Mouse (Mus musculus) forebrain, embryonic 10.5 days (tissue): ENCODE data around the gene Spata25. TPM values are rescaled to one million over a fixed set of nuclear protein-coding genes. Genes with fewer than 3 reads are reported as not detected.
A peak's percentile ranks its signal among the peaks of the same experiment; 100 is the strongest.

ENCODE experiments used
- DNase-seq: peaks from one replicate; pipeline ENCODE4 v3.0.0-alpha.2; 2017; ENCODE audit warnings: low spot score; ENCODE audit errors: extremely low spot score
- H3K27ac ChIP-seq: fragments of 300-500 bp; sonication (generic); 2 replicates; pipeline ENCODE4 v1.5.1; 2016; ENCODE audit warnings: mild to moderate bottlenecking
- H3K27me3 ChIP-seq: fragments of 300-500 bp; sonication (generic); 2 replicates; pipeline ENCODE4 v1.6.1; 2016; ENCODE audit warnings: mild to moderate bottlenecking; ENCODE audit not compliant: poor library complexity, severe bottlenecking
- H3K36me3 ChIP-seq: fragments of 300-500 bp; sonication (generic); replicated peaks from 2 replicates; pipeline ENCODE4 v1.6.1; 2016; ENCODE audit warnings: mild to moderate bottlenecking, moderate library complexity
- H3K4me1 ChIP-seq: fragments of 300-500 bp; sonication (generic); 2 replicates; pipeline ENCODE4 v1.6.1; 2016
- H3K4me3 ChIP-seq: fragments of 300-500 bp; sonication (generic); 2 replicates; pipeline ENCODE4 v1.5.1; 2016; ENCODE audit warnings: mild to moderate bottlenecking, moderate library complexity
- H3K9me3 ChIP-seq: fragments of 300-500 bp; sonication (generic); 2 replicates; pipeline ENCODE4 v1.6.1; 2016; ENCODE audit warnings: mild to moderate bottlenecking, moderate library complexity
- WGBS: fragments of 180-500 bp; shearing (Covaris S2); methylation state at CpG from one replicate; pipeline ENCODE4 v1.1.7; 2016; 5-methylcytosine and 5-hydroxymethylcytosine counted together
- polyA plus RNA-seq: library from polyadenylated mRNA; unstranded; fragments of >200 nt; fragmentation: Nextera tagmentation; extraction: Ambion mirVana; gene quantifications from 2 replicates; pipeline ENCODE4 v1.2.1, GENCODE M21; 2016

Gene Spata25
- polyA plus RNA-seq, 1 experiment from 2014 or later = 0.19 TPM

- no peak for DNase-seq
- H3K27me3 ChIP-seq = peaks cover 24% of the 10 kb centered on the region
- WGBS = 21% methylated on average over 7 of the region's 7 CpGs
- peak overlapping the region; percentile 88 for H3K27ac ChIP-seq
- H3K4me1 ChIP-seq = peaks cover 36% of the 10 kb centered on the region
- no peaks in the 10 kb centered on the region for H3K9me3 ChIP-seq
- peak overlapping the region; percentile 79 for H3K4me3 ChIP-seq
- H3K36me3 ChIP-seq = peaks cover 11% of the 10 kb centered on the region
These were observed 43.4 kb downstream of the Spata25 start for GRCm38 (mm10) chr2:164784869-164785420.

GRCm38 (mm10) chr2:164783926-164784581 lies 44.3 kb downstream of the Spata25 start:
- Histone ChIP-seq H3K4me3 (no peak overlapping the region), H3K9me3 (no peaks in the 10 kb centered on the region), H3K4me1 (peaks cover 35% of the 10 kb centered on the region), H3K27ac (no peak overlapping the region), H3K27me3 (peaks cover 24% of the 10 kb centered on the region), H3K36me3 (peaks cover 6% of the 10 kb centered on the region)
- WGBS = 74% methylated on average over 7 of the region's 7 CpGs
- DNase-seq = no peak

- Histone ChIP-seq H3K9me3 (no peaks in the 10 kb centered on the region), H3K36me3 (no peaks in the 10 kb centered on the region), H3K4me1 (peaks cover 27% of the 10 kb centered on the region), H3K4me3 (no peak overlapping the region), H3K27ac (no peak overlapping the region), H3K27me3 (peaks cover 21% of the 10 kb centered on the region)
- 70% methylated on average over 4 of the region's 4 CpGs for WGBS
- DNase-seq = no peak
These were observed 46.5 kb downstream of the Spata25 start for GRCm38 (mm10) chr2:164781876-164782275.

- H3K9me3 ChIP-seq = no peaks in the 10 kb centered on the region
- H3K36me3 ChIP-seq = no peaks in the 10 kb centered on the region
- no peak within 1 kb of the TSS for H3K4me3 ChIP-seq
- H3K4me1 ChIP-seq = peaks cover 5% of the 10 kb centered on the region; the same call in 1 of the 2 replicates
- H3K27ac ChIP-seq = no peak within 1 kb of the TSS
- H3K27me3 ChIP-seq = peaks cover 6% of the 10 kb centered on the region
- WGBS = 72% methylated on average over 8 of the region's 8 CpGs
- no peak for DNase-seq
These were observed 48.8 kb downstream of the Spata25 start, which contains the start of gene Tnnc2 for GRCm38 (mm10) chr2:164779481-164780086. Gene Tnnc2, minus strand, starts transcription at chr2:164779967.

- Histone ChIP-seq H3K4me1 (0 out of 2 replicates have a peak, but pooled peaks cover 5% of the 10 kb centered on the region), H3K4me3 (no peak overlapping the region), H3K9me3 (no peaks in the 10 kb centered on the region), H3K27ac (no peak overlapping the region), H3K27me3 (no peaks in the 10 kb centered on the region), H3K36me3 (peaks cover under 1% of the 10 kb centered on the region; the same call in 1 of the 2 replicates)
- DNase-seq = no peak
- WGBS = 85% methylated on average over 7 of the region's 7 CpGs
These were observed 49.5 kb downstream of the Spata25 start for GRCm38 (mm10) chr2:164778809-164779208.

GRCm38 (mm10) chr2:164778015-164778287 lies 50.4 kb downstream of the Spata25 start:
- H3K4me3 ChIP-seq = no peak overlapping the region

GRCm38 (mm10) chr2:164777246-164778014 lies 50.9 kb downstream of the Spata25 start:
- no peaks in the 10 kb centered on the region for H3K27me3 ChIP-seq
- no peak overlapping the region for H3K4me3 ChIP-seq
- H3K9me3 ChIP-seq = no peaks in the 10 kb centered on the region
- no peak overlapping the region for H3K27ac ChIP-seq
- DNase-seq = no peak
- H3K4me1 ChIP-seq = peaks cover 9% of the 10 kb centered on the region
- H3K36me3 ChIP-seq = peaks cover 14% of the 10 kb centered on the region
- WGBS = 87% methylated on average over 30 of the region's 30 CpGs

More at GRCm38 (mm10) chr2:164778015-164778287, 50.4 kb downstream of the Spata25 start:
- 92% methylated on average over 11 of the region's 11 CpGs for WGBS
- Histone ChIP-seq H3K27me3 (no peaks in the 10 kb centered on the region), H3K9me3 (no peaks in the 10 kb centered on the region), H3K36me3 (peaks cover 9% of the 10 kb centered on the region), H3K4me1 (peaks cover 9% of the 10 kb centered on the region; the same call in 1 of the 2 replicates), H3K27ac (no peak overlapping the region)
- DNase-seq = no peak

GRCm38 (mm10) chr2:164776801-164777200 lies 51.5 kb downstream of the Spata25 start:
- no peaks in the 10 kb centered on the region for H3K9me3 ChIP-seq
- 76% methylated on average over 17 of the region's 17 CpGs for WGBS
- H3K4me1 ChIP-seq = peaks cover 15% of the 10 kb centered on the region
- DNase-seq = no peak
- H3K4me3 ChIP-seq = no peak overlapping the region
- H3K27ac ChIP-seq = no peak overlapping the region
- H3K27me3 ChIP-seq = no peaks in the 10 kb centered on the region
- peaks cover 21% of the 10 kb centered on the region for H3K36me3 ChIP-seq

Other genes starting within 250 kb of the Spata25 start
- not detected in 2 replicates for gene Wfdc6a, start 243.1 kb downstream of the Spata25 start, polyA plus RNA-seq
- gene Eppin, start 234.9 kb downstream of the Spata25 start, polyA plus RNA-seq = not detected in 2 replicates
- not detected in 2 replicates for gene Wfdc6b, start 215.0 kb downstream of the Spata25 start, polyA plus RNA-seq
- gene Wfdc8, start 214.9 kb downstream of the Spata25 start, polyA plus RNA-seq = not detected in 2 replicates
- not detected in 2 replicates for gene Wfdc16, start 189.7 kb downstream of the Spata25 start, polyA plus RNA-seq
- gene Wfdc10, start 172.5 kb downstream of the Spata25 start, polyA plus RNA-seq = not detected in 2 replicates
- not detected in 2 replicates for gene Wfdc9, start 172.0 kb downstream of the Spata25 start, polyA plus RNA-seq
- gene Wfdc11, start 154.4 kb downstream of the Spata25 start, polyA plus RNA-seq = not detected in 2 replicates
- not detected in 2 replicates for gene Wfdc13, start 143.4 kb downstream of the Spata25 start, polyA plus RNA-seq
- not detected in 2 replicates for gene Spint4, start 130.0 kb downstream of the Spata25 start, polyA plus RNA-seq
- gene Spint5, start 113.2 kb downstream of the Spata25 start, polyA plus RNA-seq = not detected in 2 replicates
- gene Wfdc3, start 82.6 kb downstream of the Spata25 start, polyA plus RNA-seq = 0.61 and 1.0 TPM in 2 replicates
- 80.6 and 81.1 TPM in 2 replicates for gene Dnttip1, start 82.6 kb downstream of the Spata25 start, polyA plus RNA-seq
- 638 and 648 TPM in 2 replicates for gene Ube2c, start 58.6 kb downstream of the Spata25 start, polyA plus RNA-seq
- gene Tnnc2, start 48.6 kb downstream of the Spata25 start, polyA plus RNA-seq = not detected in 2 replicates
- 10.4 and 11.0 TPM in 2 replicates for gene Snx21, start 42.7 kb downstream of the Spata25 start, polyA plus RNA-seq
- gene Acot8, start 23.7 kb downstream of the Spata25 start, polyA plus RNA-seq = 15.3 and 16.3 TPM in 2 replicates
- gene Zswim3, start 23.4 kb downstream of the Spata25 start, polyA plus RNA-seq = 8.6 and 9.2 TPM in 2 replicates
- gene Zswim1, start 5.9 kb downstream of the Spata25 start, polyA plus RNA-seq = 25.5 and 25.9 TPM in 2 replicates
- 77.8 and 80.4 TPM in 2 replicates for gene Ctsa, start 4.3 kb upstream of the Spata25 start, polyA plus RNA-seq
- 3.9 and 4.5 TPM in 2 replicates for gene Neurl2, start 4.9 kb upstream of the Spata25 start, polyA plus RNA-seq
- 36.6 and 40.0 TPM in 2 replicates for gene Pltp, start 29.2 kb upstream of the Spata25 start, polyA plus RNA-seq
- 78.3 and 84.6 TPM in 2 replicates for gene Pcif1, start 50.8 kb upstream of the Spata25 start, polyA plus RNA-seq
- gene Zfp335, start 83.2 kb upstream of the Spata25 start, polyA plus RNA-seq = 16.0 and 16.6 TPM in 2 replicates
- gene Mmp9, start 112.2 kb upstream of the Spata25 start, polyA plus RNA-seq = 0.45 TPM in 1 of 2 replicates, not detected in the other
- gene Slc12a5, start 132.3 kb upstream of the Spata25 start, polyA plus RNA-seq = 0.92 and 0.93 TPM in 2 replicates
- 101 and 103 TPM in 2 replicates for gene Ncoa5, start 206.3 kb upstream of the Spata25 start, polyA plus RNA-seq
- 4.4 and 5.6 TPM in 2 replicates for gene Cd40, start 227.1 kb upstream of the Spata25 start, polyA plus RNA-seq